Mouse (Mus musculus) forebrain, embryonic 16.5 days (tissue): Measurements from ENCODE around the gene 1110059E24Rik. TPM values are rescaled to one million over a fixed set of nuclear protein-coding genes. Genes with fewer than 3 reads are reported as not detected.

Experiments
- ATAC-seq: fragments of 200-750 bp; cut with Nextera tagmentation; 2 replicates; pipeline ENCODE4 v1.8.0; 2017; ENCODE audit warnings: mild to moderate bottlenecking, moderate library complexity
- H3K27ac ChIP-seq: fragments of 300-500 bp; sonication (generic); 2 replicates; pipeline ENCODE4 v1.5.1; 2014; ENCODE audit warnings: low read length, control low read depth
- H3K27me3 ChIP-seq: fragments of 300-500 bp; sonication (generic); replicated peaks from 2 replicates; pipeline ENCODE4 v1.6.1; 2014; ENCODE audit warnings: low read length; ENCODE audit not compliant: control insufficient read depth, insufficient read depth
- H3K36me3 ChIP-seq: fragments of 300-500 bp; sonication (generic); 2 replicates; pipeline ENCODE4 v1.6.1; 2014; ENCODE audit not compliant: control insufficient read depth, insufficient read depth
- H3K4me1 ChIP-seq: fragments of 300-500 bp; sonication (generic); replicated peaks from 2 replicates; pipeline ENCODE4 v1.6.1; 2014; ENCODE audit warnings: low read length; ENCODE audit not compliant: control insufficient read depth, insufficient read depth
- H3K4me2 ChIP-seq: fragments of 300-500 bp; sonication (generic); 2 replicates; pipeline ENCODE4 v1.6.1; 2014; ENCODE audit warnings: mild to moderate bottlenecking, low read length, control low read depth
- H3K4me3 ChIP-seq: fragments of 300-500 bp; sonication (generic); replicated peaks from 2 replicates; pipeline ENCODE4 v1.5.1; 2014; ENCODE audit warnings: mild to moderate bottlenecking, low read length, control low read depth
- H3K9ac ChIP-seq: fragments of 300-500 bp; sonication (generic); replicated peaks from 2 replicates; pipeline ENCODE4 v1.6.1; 2014; ENCODE audit warnings: low read depth, low read length, control low read depth
- H3K9me3 ChIP-seq: fragments of 300-500 bp; sonication (generic); 2 replicates; pipeline ENCODE4 v1.6.1; 2016; ENCODE audit warnings: low read length; ENCODE audit not compliant: control insufficient read depth
- WGBS: fragments of 180-500 bp; shearing (Covaris S2); extraction: QIAGEN DNeasy Blood & Tissue Kit; methylation state at CpG from one replicate; pipeline ENCODE4 v1.1.7; 2014; 5-methylcytosine and 5-hydroxymethylcytosine counted together
- polyA plus RNA-seq: library from polyadenylated mRNA; unstranded; fragments of >200 nt; fragmentation: Nextera tagmentation; extraction: Ambion mirVana; gene quantifications from 2 replicates; pipeline ENCODE4 v1.2.1, GENCODE M21; 2015

1110059E24Rik gene
- polyA plus RNA-seq, 1 experiment from 2014 or later = 58.3 TPM

- Histone ChIP-seq H3K9ac (peak within 1 kb of the TSS; percentile 94), H3K4me2 (peak within 1 kb of the TSS; percentile 84), H3K36me3 (no peaks in the 10 kb centered on the region), H3K4me1 (peaks cover 16% of the 10 kb centered on the region), H3K27me3 (no peaks in the 10 kb centered on the region), H3K9me3 (no peaks in the 10 kb centered on the region), H3K27ac (peak within 1 kb of the TSS; percentile 96), H3K4me3 (peak within 1 kb of the TSS; percentile 95)
- ATAC-seq = peak; percentile 43
- under 1% methylated on average over 87 of the region's 105 CpGs for WGBS
Measured at GRCm38 (mm10) chr19:21653172-21653981, 601 bp upstream of the 1110059E24Rik start, which contains the start of gene Abhd17b. Gene Abhd17b, plus strand, starts transcription at chr19:21653185.

DNA sequence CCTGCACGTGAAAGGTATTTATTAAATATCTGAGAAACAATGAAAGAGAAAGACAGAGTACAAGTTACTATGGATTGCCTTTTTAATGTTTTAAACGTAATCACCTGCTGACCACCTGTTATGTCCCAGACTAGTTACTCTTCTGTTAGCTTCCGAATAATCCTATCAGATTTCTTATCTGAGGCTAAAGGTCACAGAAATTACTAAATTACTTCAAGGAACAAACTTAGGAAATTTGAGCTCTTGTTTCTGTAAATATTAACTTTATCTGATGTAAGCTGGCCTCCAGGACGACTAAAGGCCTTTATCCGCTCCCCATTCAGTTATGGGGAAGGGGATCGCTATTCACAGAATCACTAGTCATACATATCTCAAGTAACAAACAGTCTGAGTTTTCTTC is 1.1 kb downstream of the 1110059E24Rik start:
- peak overlapping the region; percentile 95 for H3K4me3 ChIP-seq
- peaks cover 16% of the 10 kb centered on the region for H3K4me1 ChIP-seq
- 48% methylated on average over 6 of the region's 6 CpGs for WGBS
- no peaks in the 10 kb centered on the region for H3K27me3 ChIP-seq
- peak overlapping the region; percentile 94; the same call in 1 of the 2 replicates for H3K9ac ChIP-seq
- H3K9me3 ChIP-seq = no peaks in the 10 kb centered on the region
- no peak for ATAC-seq
- no peak overlapping the region for H3K27ac ChIP-seq
- H3K36me3 ChIP-seq = no peaks in the 10 kb centered on the region
- H3K4me2 ChIP-seq = peak overlapping the region; percentile 71

DNA sequence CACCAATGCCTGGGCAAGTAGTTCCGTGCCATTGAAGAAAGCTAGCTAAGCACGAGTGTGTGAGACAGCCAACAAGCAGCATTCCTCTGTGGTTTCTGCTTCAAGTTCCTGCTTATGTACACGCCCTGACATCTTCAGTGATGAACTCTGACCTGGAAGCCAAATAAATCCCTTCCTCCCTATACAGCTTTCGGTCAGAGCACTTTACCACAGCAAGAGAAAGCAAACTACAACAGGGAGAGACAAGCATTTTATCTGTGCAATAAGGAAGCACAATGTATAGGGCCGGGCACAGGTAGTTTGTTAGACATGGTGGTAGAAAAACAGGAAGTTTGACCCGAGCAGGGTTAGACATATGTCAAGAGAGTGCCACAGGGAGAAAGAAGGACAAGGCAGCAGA is 6.6 kb downstream of the 1110059E24Rik start:
- no peaks in the 10 kb centered on the region for H3K9me3 ChIP-seq
- H3K36me3 ChIP-seq = no peaks in the 10 kb centered on the region

DNA sequence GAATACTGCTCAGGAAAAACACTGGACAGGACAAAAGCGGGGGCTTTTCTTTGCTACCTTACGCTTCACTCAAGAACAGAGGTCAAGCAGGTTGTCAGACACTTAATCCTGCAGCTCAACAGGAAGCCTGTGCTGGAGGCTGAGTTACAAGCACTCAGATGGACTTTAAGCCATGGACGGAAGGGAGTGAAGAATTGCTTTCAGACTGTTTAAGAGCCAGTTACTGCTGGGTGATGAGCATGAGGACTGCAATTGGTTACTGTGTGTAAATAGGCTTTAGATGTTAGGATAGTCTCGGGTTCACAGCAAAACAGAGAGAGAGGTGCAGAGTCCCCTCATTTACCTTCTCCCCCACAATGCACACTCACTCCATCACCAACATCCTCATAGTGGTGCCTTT is 7.5 kb downstream of the 1110059E24Rik start:
- Histone ChIP-seq H3K4me2 (no peak overlapping the region), H3K36me3 (no peaks in the 10 kb centered on the region), H3K27me3 (no peaks in the 10 kb centered on the region), H3K9me3 (no peaks in the 10 kb centered on the region), H3K4me1 (no peaks in the 10 kb centered on the region), H3K4me3 (no peak overlapping the region), H3K9ac (no peak overlapping the region), H3K27ac (no peak overlapping the region)
- no peak for ATAC-seq
- WGBS = 71% methylated on average over 4 of the region's 4 CpGs

More for the DNA sequence above, 6.6 kb downstream of the 1110059E24Rik start:
- no peak overlapping the region for H3K4me3 ChIP-seq
- 95% methylated on average over 6 of the region's 6 CpGs for WGBS
- no peak overlapping the region for H3K4me2 ChIP-seq
- no peak for ATAC-seq
- no peak overlapping the region for H3K9ac ChIP-seq
- no peaks in the 10 kb centered on the region for H3K27me3 ChIP-seq
- H3K27ac ChIP-seq = no peak overlapping the region
- no peaks in the 10 kb centered on the region for H3K4me1 ChIP-seq

DNA sequence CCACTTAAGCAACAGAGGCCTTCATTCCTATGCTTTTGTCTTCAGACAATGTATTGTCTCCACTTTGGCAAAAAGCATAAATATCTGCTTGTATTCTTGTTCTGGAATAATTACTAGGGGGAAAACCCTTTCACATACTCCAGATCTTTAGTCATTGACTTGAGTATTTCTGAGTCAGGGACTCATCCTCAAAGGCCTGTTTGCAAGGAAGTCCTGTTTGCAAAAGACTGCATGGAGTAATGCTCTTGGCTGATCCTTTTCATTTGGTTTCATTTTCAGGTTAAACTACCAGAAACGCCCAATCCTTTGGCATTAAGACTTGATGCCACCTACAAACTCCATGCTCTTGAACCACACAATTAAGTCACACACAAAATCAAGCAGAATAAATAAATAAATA is 8.8 kb downstream of the 1110059E24Rik start:
- Histone ChIP-seq H3K27ac (no peak overlapping the region), H3K36me3 (no peaks in the 10 kb centered on the region), H3K9me3 (no peaks in the 10 kb centered on the region), H3K4me1 (no peaks in the 10 kb centered on the region), H3K4me2 (no peak overlapping the region), H3K9ac (no peak overlapping the region), H3K4me3 (no peak overlapping the region), H3K27me3 (no peaks in the 10 kb centered on the region)
- 94% methylated on average over 1 of the region's 1 CpGs for WGBS
- ATAC-seq = no peak

- H3K36me3 ChIP-seq = no peaks in the 10 kb centered on the region
- no peak for ATAC-seq
- no peak overlapping the region for H3K27ac ChIP-seq
- H3K9me3 ChIP-seq = no peaks in the 10 kb centered on the region
- no peaks in the 10 kb centered on the region for H3K4me1 ChIP-seq
- H3K4me3 ChIP-seq = no peak overlapping the region
- H3K4me2 ChIP-seq = no peak overlapping the region
- 83% methylated on average over 7 of the region's 7 CpGs for WGBS
- H3K9ac ChIP-seq = no peak overlapping the region
- no peaks in the 10 kb centered on the region for H3K27me3 ChIP-seq
Measured at GRCm38 (mm10) chr19:21637672-21638071, 15.1 kb downstream of the 1110059E24Rik start.

- H3K9ac ChIP-seq = no peak overlapping the region
- no peaks in the 10 kb centered on the region for H3K27me3 ChIP-seq
- no peak overlapping the region for H3K4me3 ChIP-seq
- no peaks in the 10 kb centered on the region for H3K9me3 ChIP-seq
- H3K27ac ChIP-seq = no peak overlapping the region
- WGBS = 85% methylated on average over 3 of the region's 3 CpGs
- no peak for ATAC-seq
- H3K4me2 ChIP-seq = no peak overlapping the region
- no peaks in the 10 kb centered on the region for H3K36me3 ChIP-seq
- H3K4me1 ChIP-seq = no peaks in the 10 kb centered on the region
Measured at GRCm38 (mm10) chr19:21636907-21637306, 15.9 kb downstream of the 1110059E24Rik start.

- Histone ChIP-seq H3K36me3 (no peaks in the 10 kb centered on the region), H3K27me3 (no peaks in the 10 kb centered on the region), H3K9me3 (no peaks in the 10 kb centered on the region), H3K9ac (no peak overlapping the region), H3K4me1 (no peaks in the 10 kb centered on the region), H3K27ac (no peak overlapping the region), H3K4me3 (no peak overlapping the region), H3K4me2 (no peak overlapping the region)
- 92% methylated on average over 2 of the region's 2 CpGs for WGBS
- no peak for ATAC-seq
Measured at GRCm38 (mm10) chr19:21635406-21635805, 17.4 kb downstream of the 1110059E24Rik start.

GRCm38 (mm10) chr19:21630656-21631331 is 22.0 kb downstream of the 1110059E24Rik start:
- H3K36me3 ChIP-seq = no peaks in the 10 kb centered on the region
- WGBS = 75% methylated on average over 14 of the region's 14 CpGs
- no peak overlapping the region for H3K9ac ChIP-seq
- H3K27ac ChIP-seq = no peak overlapping the region
- H3K4me2 ChIP-seq = no peak overlapping the region
- H3K4me1 ChIP-seq = no peaks in the 10 kb centered on the region
- H3K27me3 ChIP-seq = no peaks in the 10 kb centered on the region
- H3K9me3 ChIP-seq = no peaks in the 10 kb centered on the region
- no peak overlapping the region for H3K4me3 ChIP-seq
- ATAC-seq = no peak
